ENCODE assay signal across 8 mouse cellular contexts in the genomic region with DNA sequence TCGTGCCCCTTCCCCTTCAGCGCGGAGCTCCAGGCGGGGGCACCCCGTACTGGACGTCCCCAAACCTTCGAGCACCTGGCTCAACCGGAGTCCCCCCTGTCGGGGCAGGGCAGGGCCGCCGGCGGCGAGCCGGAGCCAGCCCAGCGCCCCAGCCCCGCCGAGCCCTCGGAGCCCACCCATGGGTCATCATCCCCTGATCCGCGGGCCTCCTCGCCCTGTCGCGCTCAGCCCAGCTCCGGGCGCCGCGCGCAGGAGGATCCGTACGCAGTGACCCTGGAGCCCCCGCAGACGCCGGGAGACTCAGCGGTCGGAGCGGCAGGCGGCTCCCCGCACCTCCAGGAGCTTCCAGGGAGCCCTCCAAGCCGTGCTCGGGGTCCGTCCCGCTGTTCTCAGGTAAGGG. TPM values are rescaled to one million over a fixed set of nuclear protein-coding genes. Genes with fewer than 3 reads are reported as not detected.
DNase-seq lines count a peak whose midpoint lies in the region; ATAC-seq and TF ChIP-seq lines count a peak whose summit lies in the region.

A gene (plus strand): TSS at position 259 of the 400 bp plus-strand sequence.

- H3K4me1 ChIP-seq in lung, postnatal 0 days (ENCODE audit: insufficient read depth, low read depth, low read length): peaks cover 6% of the 10 kb centered on the region
- peaks cover 26% of the 10 kb centered on the region for H3K4me1 ChIP-seq in heart, embryonic 15.5 days (replicated peaks)
- H3K4me1 ChIP-seq in limb, embryonic 13.5 days: peaks cover 10% of the 10 kb centered on the region
- 0 out of 2 replicates have a peak, but pooled peaks cover 3% of the 10 kb centered on the region for H3K4me1 ChIP-seq in stomach, postnatal 0 days (replicated peaks; ENCODE audit: control insufficient read depth, insufficient read depth)

- DNase-seq in embryo, embryonic 11 days: peak; percentile 12
- DNase-seq in embryo, embryonic 9.5 days (ENCODE audit: extremely low spot score): no peak
- no peak for DNase-seq in lung, postnatal 0 days (ENCODE audit: low spot score)
- no peak for DNase-seq in lung, adult 18-20 months
- no peak for DNase-seq in stomach, postnatal 0 days (ENCODE audit: low spot score)
- DNase-seq in right cerebral cortex, adult 18-20 months: no peak

- H3K4me2 ChIP-seq in lung, postnatal 0 days (replicated peaks; ENCODE audit: low read depth, low read length): peak within 1 kb of the TSS; percentile 97
- H3K4me2 ChIP-seq in heart, embryonic 15.5 days: peak within 1 kb of the TSS; percentile 95
- peak within 1 kb of the TSS; percentile 95 for H3K4me2 ChIP-seq in limb, embryonic 13.5 days (replicated peaks)
- peak within 1 kb of the TSS; percentile 97 for H3K4me2 ChIP-seq in stomach, postnatal 0 days (replicated peaks; ENCODE audit: low read depth)

- 2% methylated on average over 42 of the region's 42 CpGs for WGBS in lung, postnatal 0 days
- 2% methylated on average over 42 of the region's 42 CpGs for WGBS in heart, embryonic 15.5 days
- under 1% methylated on average over 42 of the region's 42 CpGs for WGBS in limb, embryonic 13.5 days
- WGBS in stomach, postnatal 0 days: 2% methylated on average over 39 of the region's 42 CpGs

- H3K27me3 ChIP-seq in lung, postnatal 0 days (replicated peaks; ENCODE audit: insufficient read depth, low read length): peaks cover 29% of the 10 kb centered on the region
- peaks cover 51% of the 10 kb centered on the region for H3K27me3 ChIP-seq in heart, embryonic 15.5 days
- H3K27me3 ChIP-seq in limb, embryonic 13.5 days: peaks cover 84% of the 10 kb centered on the region
- peaks cover 7% of the 10 kb centered on the region for H3K27me3 ChIP-seq in stomach, postnatal 0 days (ENCODE audit: control insufficient read depth, insufficient read depth, low read length)

- peak within 1 kb of the TSS; percentile 47 for H3K4me3 ChIP-seq in lung, postnatal 0 days (ENCODE audit: low read depth, low read length)
- H3K4me3 ChIP-seq in heart, embryonic 15.5 days: peak within 1 kb of the TSS; percentile 55
- peak within 1 kb of the TSS; percentile 53 for H3K4me3 ChIP-seq in limb, embryonic 13.5 days
- peak within 1 kb of the TSS; percentile 49 for H3K4me3 ChIP-seq in stomach, postnatal 0 days (ENCODE audit: low read depth, low read length)

- no peaks in the 10 kb centered on the region for H3K9me3 ChIP-seq in lung, postnatal 0 days (ENCODE audit: low read length)
- no peaks in the 10 kb centered on the region for H3K9me3 ChIP-seq in heart, embryonic 15.5 days (replicated peaks)
- H3K9me3 ChIP-seq in limb, embryonic 13.5 days: no peaks in the 10 kb centered on the region
- H3K9me3 ChIP-seq in stomach, postnatal 0 days (ENCODE audit: control insufficient read depth, low read length): no peaks in the 10 kb centered on the region

- TF ChIP-seq EP300 in lung, postnatal 0 days (IDR thresholded peaks at IDR 0.05): no peak
- no peak for TF ChIP-seq EP300 in stomach, postnatal 0 days (optimal IDR thresholded peaks at IDR 0.05)

- no peak for TF ChIP-seq CTCF in lung, postnatal 0 days (IDR thresholded peaks at IDR 0.05)
- no peak for TF ChIP-seq CTCF in stomach, postnatal 0 days (IDR thresholded peaks at IDR 0.05; ENCODE audit: low read depth)

- no peak for ATAC-seq in lung, postnatal 0 days
- no peak for ATAC-seq in heart, embryonic 15.5 days (replicated peaks; ENCODE audit: insufficient number of reproducible peaks, insufficient read depth, low FRiP score, low read depth)
- no peak for ATAC-seq in limb, embryonic 13.5 days (ENCODE audit: low FRiP score, low read depth)
- ATAC-seq in stomach, postnatal 0 days (ENCODE audit: low FRiP score, low TSS enrichment): no peak

- no peaks in the 10 kb centered on the region for H3K36me3 ChIP-seq in lung, postnatal 0 days (ENCODE audit: insufficient read depth, low read length)
- H3K36me3 ChIP-seq in heart, embryonic 15.5 days: no peaks in the 10 kb centered on the region
- no peaks in the 10 kb centered on the region for H3K36me3 ChIP-seq in limb, embryonic 13.5 days
- no peaks in the 10 kb centered on the region for H3K36me3 ChIP-seq in stomach, postnatal 0 days (ENCODE audit: control insufficient read depth, insufficient read depth, low read length)

- no peak within 1 kb of the TSS for H3K27ac ChIP-seq in lung, postnatal 0 days (ENCODE audit: low read length)
- no peak within 1 kb of the TSS for H3K27ac ChIP-seq in heart, embryonic 15.5 days
- H3K27ac ChIP-seq in limb, embryonic 13.5 days: no peak within 1 kb of the TSS
- no peak within 1 kb of the TSS for H3K27ac ChIP-seq in stomach, postnatal 0 days (replicated peaks)

- H3K9ac ChIP-seq in lung, postnatal 0 days (replicated peaks; ENCODE audit: low read depth): peak within 1 kb of the TSS; percentile 8; the same call in 1 of the 2 replicates
- peak within 1 kb of the TSS; percentile 42 for H3K9ac ChIP-seq in heart, embryonic 15.5 days
- H3K9ac ChIP-seq in limb, embryonic 13.5 days: peak within 1 kb of the TSS; percentile 59
- H3K9ac ChIP-seq in stomach, postnatal 0 days (ENCODE audit: low read length): peak within 1 kb of the TSS; percentile 55

RNA-seq across cellular contexts. Expression of the gene that starts here (rescaled TPM):
- polyA plus RNA-seq in lung, postnatal 0 days (2015; fragmentation: Nextera tagmentation; extraction: Ambion mirVana): 1.1 and 1.4 TPM in 2 replicates
- polyA plus RNA-seq in heart, embryonic 15.5 days (2015; fragmentation: Nextera tagmentation; extraction: Ambion mirVana): 0.62 and 0.91 TPM in 2 replicates
- 0.11 TPM in 1 of 2 replicates, not detected in the other for polyA plus RNA-seq in limb, embryonic 13.5 days (2015; fragmentation: Nextera tagmentation; extraction: Ambion mirVana)
- 1.2 and 1.8 TPM in 2 replicates for polyA plus RNA-seq in stomach, postnatal 0 days (2015; fragmentation: Nextera tagmentation; extraction: Ambion mirVana)

Comparison
In these comparisons a context has a peak if more than half of its experiments do, and no peak if none do; other contexts are left out.
1. H3K9ac ChIP-seq: peak in every context shown above with its lines; median percentile 59 in limb, embryonic 13.5 days; 55 in stomach, postnatal 0 days; 42 in heart, embryonic 15.5 days; 8 in lung, postnatal 0 days.